Mouse (Mus musculus): ENCODE measurements around the gene Rnase9. TPM values are rescaled to one million over a fixed set of nuclear protein-coding genes. Genes with fewer than 3 reads are reported as not detected.

The Rnase9 gene
- polyA plus RNA-seq, 1 experiment from 2014 or later, result 0.14 TPM

- no peaks in the 10 kb centered on the region for H3K27me3 ChIP-seq (ENCODE audit: insufficient read depth, low read length)
- WGBS, result 19% methylated on average over 5 of the region's 5 CpGs
- H3K9me3 ChIP-seq (ENCODE audit: low read length), result no peaks in the 10 kb centered on the region
- peaks cover 14% of the 10 kb centered on the region for H3K4me1 ChIP-seq (ENCODE audit: insufficient read depth, low read length)
- H3K9ac ChIP-seq (replicated peaks; ENCODE audit: low read length), result no peak overlapping the region
- no peak overlapping the region for H3K4me3 ChIP-seq (ENCODE audit: low read length)
- ATAC-seq (ENCODE audit: low FRiP score, low TSS enrichment), result peak; percentile 72
- H3K4me2 ChIP-seq (replicated peaks; ENCODE audit: low read depth, low read length), result 0 out of 2 replicates have a peak overlapping the region, but pooled peaks have one; percentile 8
- H3K27ac ChIP-seq (ENCODE audit: low read length), result peak overlapping the region; percentile 35; the same call in 1 of the 2 replicates
- no peaks in the 10 kb centered on the region for H3K36me3 ChIP-seq (ENCODE audit: insufficient read depth, low read length)
Observed at GRCm38 (mm10) chr14:51053176-51053575, 11.5 kb upstream of the Rnase9 start.

- no peak overlapping the region for H3K4me2 ChIP-seq (replicated peaks; ENCODE audit: low read depth, low read length)
- ATAC-seq (ENCODE audit: low FRiP score, low TSS enrichment), result 0 out of 2 replicates have a peak, but pooled peaks have one; percentile 64
- no peaks in the 10 kb centered on the region for H3K9me3 ChIP-seq (ENCODE audit: low read length)
- no peak overlapping the region for H3K9ac ChIP-seq (replicated peaks; ENCODE audit: low read length)
- no peaks in the 10 kb centered on the region for H3K36me3 ChIP-seq (ENCODE audit: insufficient read depth, low read length)
- no peaks in the 10 kb centered on the region for H3K27me3 ChIP-seq (ENCODE audit: insufficient read depth, low read length)
- WGBS, result 39% methylated on average over 5 of the region's 5 CpGs
- no peak overlapping the region for H3K4me3 ChIP-seq (ENCODE audit: low read length)
- H3K27ac ChIP-seq (ENCODE audit: low read length), result no peak overlapping the region
- H3K4me1 ChIP-seq (ENCODE audit: insufficient read depth, low read length), result 0 out of 2 replicates have a peak, but pooled peaks cover 6% of the 10 kb centered on the region
Observed at GRCm38 (mm10) chr14:51051941-51052340, 10.3 kb upstream of the Rnase9 start.

- H3K4me1 ChIP-seq (ENCODE audit: insufficient read depth, low read length), result 0 out of 2 replicates have a peak, but pooled peaks cover 6% of the 10 kb centered on the region
- WGBS, result 90% methylated on average over 2 of the region's 2 CpGs
- ATAC-seq (ENCODE audit: low FRiP score, low TSS enrichment), result no peak
- H3K27ac ChIP-seq (ENCODE audit: low read length), result no peak within 1 kb of the TSS
- H3K9me3 ChIP-seq (ENCODE audit: low read length), result no peaks in the 10 kb centered on the region
- H3K4me2 ChIP-seq (replicated peaks; ENCODE audit: low read depth, low read length), result no peak within 1 kb of the TSS
- no peaks in the 10 kb centered on the region for H3K36me3 ChIP-seq (ENCODE audit: insufficient read depth, low read length)
- no peak within 1 kb of the TSS for H3K9ac ChIP-seq (replicated peaks; ENCODE audit: low read length)
- no peak within 1 kb of the TSS for H3K4me3 ChIP-seq (ENCODE audit: low read length)
- no peaks in the 10 kb centered on the region for H3K27me3 ChIP-seq (ENCODE audit: insufficient read depth, low read length)
Observed at GRCm38 (mm10) chr14:51050063-51050462, 8.4 kb upstream of the Rnase9 start, which contains the start of gene Rnase11. TSS of gene Rnase11 (minus strand) at chr14:51050163.

- no peak overlapping the region for H3K27ac ChIP-seq (ENCODE audit: low read length)
- no peaks in the 10 kb centered on the region for H3K9me3 ChIP-seq (ENCODE audit: low read length)
- H3K4me2 ChIP-seq (replicated peaks; ENCODE audit: low read depth, low read length), result no peak overlapping the region
- ATAC-seq (ENCODE audit: low FRiP score, low TSS enrichment), result no peak
- H3K9ac ChIP-seq (replicated peaks; ENCODE audit: low read length), result no peak overlapping the region
- no peak overlapping the region for H3K4me3 ChIP-seq (ENCODE audit: low read length)
- no peaks in the 10 kb centered on the region for H3K4me1 ChIP-seq (ENCODE audit: insufficient read depth, low read length)
- WGBS, result 18% methylated on average over 5 of the region's 5 CpGs
- no peaks in the 10 kb centered on the region for H3K36me3 ChIP-seq (ENCODE audit: insufficient read depth, low read length)
- H3K27me3 ChIP-seq (ENCODE audit: insufficient read depth, low read length), result no peaks in the 10 kb centered on the region
Observed at GRCm38 (mm10) chr14:51047846-51048245, 6.2 kb upstream of the Rnase9 start.

- H3K36me3 ChIP-seq (ENCODE audit: insufficient read depth, low read length), result no peaks in the 10 kb centered on the region
- H3K4me1 ChIP-seq (ENCODE audit: insufficient read depth, low read length), result no peaks in the 10 kb centered on the region
- no peak overlapping the region for H3K27ac ChIP-seq (ENCODE audit: low read length)
- no peak for ATAC-seq (ENCODE audit: low FRiP score, low TSS enrichment)
- no peak overlapping the region for H3K4me3 ChIP-seq (ENCODE audit: low read length)
- WGBS, result 84% methylated on average over 4 of the region's 4 CpGs
- no peaks in the 10 kb centered on the region for H3K9me3 ChIP-seq (ENCODE audit: low read length)
- H3K9ac ChIP-seq (replicated peaks; ENCODE audit: low read length), result no peak overlapping the region
- H3K4me2 ChIP-seq (replicated peaks; ENCODE audit: low read depth, low read length), result no peak overlapping the region
- H3K27me3 ChIP-seq (ENCODE audit: insufficient read depth, low read length), result no peaks in the 10 kb centered on the region
Observed at GRCm38 (mm10) chr14:51036214-51036613, 5.5 kb downstream of the Rnase9 start.

- 22% methylated on average over 1 of the region's 1 CpGs for WGBS
- no peaks in the 10 kb centered on the region for H3K9me3 ChIP-seq (ENCODE audit: low read length)
- ATAC-seq (ENCODE audit: low FRiP score, low TSS enrichment), result no peak
- H3K36me3 ChIP-seq (ENCODE audit: insufficient read depth, low read length), result no peaks in the 10 kb centered on the region
- H3K4me1 ChIP-seq (ENCODE audit: insufficient read depth, low read length), result no peaks in the 10 kb centered on the region
- H3K27me3 ChIP-seq (ENCODE audit: insufficient read depth, low read length), result no peaks in the 10 kb centered on the region
- H3K9ac ChIP-seq (replicated peaks; ENCODE audit: low read length), result no peak overlapping the region
- H3K27ac ChIP-seq (ENCODE audit: low read length), result no peak overlapping the region
- no peak overlapping the region for H3K4me3 ChIP-seq (ENCODE audit: low read length)
- H3K4me2 ChIP-seq (replicated peaks; ENCODE audit: low read depth, low read length), result no peak overlapping the region
Observed at GRCm38 (mm10) chr14:51035206-51035605, 6.5 kb downstream of the Rnase9 start.

- peak; percentile 56; the same call in 1 of the 2 replicates for ATAC-seq (ENCODE audit: low FRiP score, low TSS enrichment)
- Histone ChIP-seq H3K4me3 (ENCODE audit: low read length) (no peak overlapping the region), H3K4me2 (replicated peaks; ENCODE audit: low read depth, low read length) (no peak overlapping the region), H3K9me3 (ENCODE audit: low read length) (no peaks in the 10 kb centered on the region), H3K36me3 (ENCODE audit: insufficient read depth, low read length) (no peaks in the 10 kb centered on the region), H3K4me1 (ENCODE audit: insufficient read depth, low read length) (no peaks in the 10 kb centered on the region), H3K27ac (ENCODE audit: low read length) (no peak overlapping the region), H3K9ac (replicated peaks; ENCODE audit: low read length) (no peak overlapping the region), H3K27me3 (ENCODE audit: insufficient read depth, low read length) (no peaks in the 10 kb centered on the region)
- 63% methylated on average over 3 of the region's 3 CpGs for WGBS
Observed at GRCm38 (mm10) chr14:51027387-51028155, 14.1 kb downstream of the Rnase9 start.

GRCm38 (mm10) chr14:51026391-51027133 is 15.1 kb downstream of the Rnase9 start:
- WGBS, result 37% methylated on average over 5 of the region's 5 CpGs
- no peaks in the 10 kb centered on the region for H3K27me3 ChIP-seq (ENCODE audit: insufficient read depth, low read length)
- no peak overlapping the region for H3K4me3 ChIP-seq (ENCODE audit: low read length)
- H3K36me3 ChIP-seq (ENCODE audit: insufficient read depth, low read length), result no peaks in the 10 kb centered on the region
- no peak overlapping the region for H3K9ac ChIP-seq (replicated peaks; ENCODE audit: low read length)
- H3K4me2 ChIP-seq (replicated peaks; ENCODE audit: low read depth, low read length), result no peak overlapping the region
- H3K9me3 ChIP-seq (ENCODE audit: low read length), result no peaks in the 10 kb centered on the region
- ATAC-seq (ENCODE audit: low FRiP score, low TSS enrichment), result peak; percentile 60; the same call in 1 of the 2 replicates
- H3K27ac ChIP-seq (ENCODE audit: low read length), result no peak overlapping the region
- no peaks in the 10 kb centered on the region for H3K4me1 ChIP-seq (ENCODE audit: insufficient read depth, low read length)

- no peak overlapping the region for H3K4me2 ChIP-seq (replicated peaks; ENCODE audit: low read depth, low read length)
- H3K4me1 ChIP-seq (ENCODE audit: insufficient read depth, low read length), result no peaks in the 10 kb centered on the region
- H3K9ac ChIP-seq (replicated peaks; ENCODE audit: low read length), result no peak overlapping the region
- H3K4me3 ChIP-seq (ENCODE audit: low read length), result no peak overlapping the region
- H3K9me3 ChIP-seq (ENCODE audit: low read length), result peaks cover 2% of the 10 kb centered on the region; the same call in 1 of the 2 replicates
- WGBS, result 97% methylated on average over 1 of the region's 1 CpGs
- H3K36me3 ChIP-seq (ENCODE audit: insufficient read depth, low read length), result no peaks in the 10 kb centered on the region
- H3K27me3 ChIP-seq (ENCODE audit: insufficient read depth, low read length), result no peaks in the 10 kb centered on the region
- H3K27ac ChIP-seq (ENCODE audit: low read length), result no peak overlapping the region
- no peak for ATAC-seq (ENCODE audit: low FRiP score, low TSS enrichment)
Observed at GRCm38 (mm10) chr14:51024820-51025219, 16.8 kb downstream of the Rnase9 start.
